Mouse (Mus musculus): Measurements from ENCODE around the gene Tln2.
A peak's percentile ranks its signal among the peaks of the same experiment; 100 is the strongest.

Gene Tln2

GRCm38 (mm10) chr9:67273362-67273761, 286.1 kb downstream of the Tln2 start:
- no peak for DNase-seq (ENCODE audit: low spot score)

GRCm38 (mm10) chr9:67270734-67271133, 288.8 kb downstream of the Tln2 start:
- DNase-seq (ENCODE audit: low spot score) = no peak

- DNase-seq (ENCODE audit: low spot score) = no peak
Measured at GRCm38 (mm10) chr9:67270061-67270595, 289.4 kb downstream of the Tln2 start.

GRCm38 (mm10) chr9:67267276-67267990, 292.1 kb downstream of the Tln2 start:
- DNase-seq (ENCODE audit: low spot score) = no peak

GRCm38 (mm10) chr9:67265513-67265912, 294.0 kb downstream of the Tln2 start:
- no peak for DNase-seq (ENCODE audit: low spot score)

- no peak for DNase-seq (ENCODE audit: low spot score)
Measured at GRCm38 (mm10) chr9:67264896-67265295, 294.6 kb downstream of the Tln2 start.

- no peak for DNase-seq (ENCODE audit: low spot score)
Measured at GRCm38 (mm10) chr9:67260835-67261599, 298.5 kb downstream of the Tln2 start.

GRCm38 (mm10) chr9:67250141-67250540, 309.4 kb downstream of the Tln2 start:
- DNase-seq (ENCODE audit: low spot score) = no peak

- no peak for DNase-seq (ENCODE audit: low spot score)
Measured at GRCm38 (mm10) chr9:67247365-67247950, 312.0 kb downstream of the Tln2 start.

GRCm38 (mm10) chr9:67245265-67245664, 314.2 kb downstream of the Tln2 start:
- DNase-seq (ENCODE audit: low spot score) = no peak

- no peak for DNase-seq (ENCODE audit: low spot score)
Measured at GRCm38 (mm10) chr9:67241683-67242082, 317.8 kb downstream of the Tln2 start.

GRCm38 (mm10) chr9:67240456-67240855, 319.0 kb downstream of the Tln2 start:
- DNase-seq (ENCODE audit: low spot score) = peak; percentile 64

GRCm38 (mm10) chr9:67236987-67237386, 322.5 kb downstream of the Tln2 start:
- no peak for DNase-seq (ENCODE audit: low spot score)

GRCm38 (mm10) chr9:67235441-67236217, 323.9 kb downstream of the Tln2 start:
- no peak for DNase-seq (ENCODE audit: low spot score)

- no peak for DNase-seq (ENCODE audit: low spot score)
Measured at GRCm38 (mm10) chr9:67229033-67229432, 330.5 kb downstream of the Tln2 start.

- DNase-seq (ENCODE audit: low spot score) = peak; percentile 60
Measured at GRCm38 (mm10) chr9:67220388-67220787, 339.1 kb downstream of the Tln2 start.

GRCm38 (mm10) chr9:67218001-67218400, 341.5 kb downstream of the Tln2 start:
- DNase-seq (ENCODE audit: low spot score) = no peak

- DNase-seq (ENCODE audit: low spot score) = no peak
Measured at GRCm38 (mm10) chr9:67214191-67214985, 345.1 kb downstream of the Tln2 start.

GRCm38 (mm10) chr9:67213275-67213674, 346.2 kb downstream of the Tln2 start:
- peak; percentile 94 for DNase-seq (ENCODE audit: low spot score)

GRCm38 (mm10) chr9:67211220-67211619, 348.3 kb downstream of the Tln2 start:
- DNase-seq (ENCODE audit: low spot score) = no peak

GRCm38 (mm10) chr9:67209451-67209850, 350.1 kb downstream of the Tln2 start:
- DNase-seq (ENCODE audit: low spot score) = no peak

Data from testis, postnatal 10 days (tissue).